Mouse (Mus musculus) CH12.LX (cell line): ENCODE measurements at regions not wholly inside any gene's neighbourhood (a gene's known extent, or its start where the extent isn't known, plus 50 kb on each side); places are given as distances from the start of the nearest gene placed in this dataset.
A peak's percentile ranks its signal among the peaks of the same experiment; 100 is the strongest.

Experiments used
- DNase-seq: peaks from one replicate; pipeline ENCODE4 v3.0.0-alpha.2; 2013; ENCODE audit errors: extremely low read depth
- H3K27ac ChIP-seq: 2 replicates; pipeline ENCODE4 v1.5.1; 2012; ENCODE audit warnings: low read depth, mild to moderate bottlenecking, control low read depth, moderate library complexity; ENCODE audit not compliant: insufficient read depth
- H3K27me3 ChIP-seq: replicated peaks from 2 replicates; pipeline ENCODE3; 2012; ENCODE audit warnings: inconsistent platforms
- H3K36me3 ChIP-seq, 2 experiments: replicated peaks in 1 of 2; 2 replicates each; pipeline versions ENCODE3 to v1.6.1; 2012; ENCODE audit warnings: inconsistent platforms in 1 of 2, low read length in 1 of 2, mild to moderate bottlenecking in 1 of 2, mixed read lengths in 1 of 2, moderate library complexity in 1 of 2; ENCODE audit not compliant: control insufficient read depth in 1 of 2, insufficient read depth in 1 of 2
- H3K4me1 ChIP-seq, 2 experiments: 2 replicates each; pipeline ENCODE4 v1.6.1; 2012; ENCODE audit warnings: inconsistent platforms in 1 of 2, moderate library complexity in 1 of 2; ENCODE audit not compliant: insufficient read depth in 2 of 2, control insufficient read depth in 1 of 2
- H3K4me2 ChIP-seq: 2 replicates; pipeline ENCODE4 v1.6.1; 2012; ENCODE audit warnings: low read depth, mild to moderate bottlenecking, control low read depth; ENCODE audit not compliant: poor library complexity, insufficient read depth, severe bottlenecking
- H3K4me3 ChIP-seq, 3 experiments: fragments of 150-350 bp in 1 of 3; sonication (generic) in 1 of 3; replicated peaks in 1 of 3; 2 replicates each; pipeline versions ENCODE3 to v1.5.1; 2011 to 2012; ENCODE audit warnings: low read depth in 2 of 3, low read length in 2 of 3, mild to moderate bottlenecking in 2 of 3, moderate library complexity in 2 of 3, control low read depth in 1 of 3, improper control_type of control experiment in 1 of 3, inconsistent platforms in 1 of 3, mixed read lengths in 1 of 3; ENCODE audit not compliant: poor library complexity in 1 of 3
- H3K79me2 ChIP-seq: replicated peaks from 2 replicates; pipeline ENCODE4 v1.6.1; 2012; ENCODE audit warnings: mild to moderate bottlenecking, moderate library complexity; ENCODE audit not compliant: control insufficient read depth, poor library complexity, insufficient read depth, severe bottlenecking; ENCODE audit errors: extremely low read depth
- H3K9ac ChIP-seq: 2 replicates; pipeline ENCODE4 v1.6.1; 2012; ENCODE audit warnings: low read depth, mild to moderate bottlenecking, control low read depth, moderate library complexity; ENCODE audit not compliant: insufficient read depth
- H3K9me3 ChIP-seq: replicated peaks from 2 replicates; pipeline ENCODE3; 2012; ENCODE audit warnings: low read length, inconsistent platforms, mixed read lengths
- CHD1 ChIP-seq: IDR thresholded peaks from 2 replicates; pipeline ENCODE4 v1.6.1; 2012; ENCODE audit warnings: low read depth, low read length, improper control_type of control experiment, inconsistent platforms
- CHD2 ChIP-seq: IDR thresholded peaks from 2 replicates; pipeline ENCODE4 v1.6.1; 2011; ENCODE audit warnings: low read length, improper control_type of control experiment
- CTCF ChIP-seq, 2 experiments: IDR thresholded peaks in 1 of 2; conservative IDR thresholded peaks in 1 of 2; 2 replicates each; pipeline ENCODE4 v1.5.1; 2011 to 2012; ENCODE audit warnings: low read depth in 2 of 2, low read length in 2 of 2, improper control_type of control experiment in 1 of 2, inconsistent platforms in 1 of 2, mild to moderate bottlenecking in 1 of 2, moderate library complexity in 1 of 2
- ELF1 ChIP-seq: IDR thresholded peaks from 2 replicates; pipeline ENCODE4 v1.6.1; 2014; ENCODE audit warnings: low read depth, mild to moderate bottlenecking, inconsistent platforms, low read length, improper control_type of control experiment
- ETS1 ChIP-seq: conservative IDR thresholded peaks from 2 replicates; pipeline ENCODE4 v1.6.1; 2012; ENCODE audit warnings: low read depth, mild to moderate bottlenecking, inconsistent platforms, low read length, improper control_type of control experiment, moderate library complexity
- GABPA ChIP-seq: IDR thresholded peaks from 2 replicates; pipeline ENCODE4 v1.6.1; 2012; ENCODE audit warnings: low read depth, low read length, improper control_type of control experiment, inconsistent platforms; ENCODE audit not compliant: insufficient replicate concordance
- HCFC1 ChIP-seq: IDR thresholded peaks from 2 replicates; pipeline ENCODE4 v1.6.1; 2012; ENCODE audit warnings: low read depth, mild to moderate bottlenecking, inconsistent platforms, low read length, improper control_type of control experiment
- JUND ChIP-seq: conservative IDR thresholded peaks from 2 replicates; pipeline ENCODE4 v1.6.1; 2011; ENCODE audit warnings: low read depth, low read length, improper control_type of control experiment
- MAFK ChIP-seq: IDR thresholded peaks from 2 replicates; pipeline ENCODE4 v1.6.1; 2011; ENCODE audit warnings: low read length, improper control_type of control experiment; ENCODE audit not compliant: insufficient replicate concordance
- MAX ChIP-seq: IDR thresholded peaks from 2 replicates; pipeline ENCODE4 v1.6.1; 2011; ENCODE audit warnings: low read length, improper control_type of control experiment
- MXI1 ChIP-seq: IDR thresholded peaks from 2 replicates; pipeline ENCODE4 v1.6.1; 2011; ENCODE audit warnings: mild to moderate bottlenecking, low read depth, low read length, improper control_type of control experiment
- MYC ChIP-seq: IDR thresholded peaks from 2 replicates; pipeline ENCODE4 v1.6.1; 2011; ENCODE audit warnings: low read depth, mild to moderate bottlenecking, improper control_type of control experiment, low read length
- NELFE ChIP-seq: IDR thresholded peaks from 2 replicates; pipeline ENCODE4 v1.6.1; 2011; ENCODE audit warnings: low read depth, low read length, improper control_type of control experiment
- NRF1 ChIP-seq: IDR thresholded peaks from 2 replicates; pipeline ENCODE4 v1.6.1; 2014; ENCODE audit warnings: low read depth, mild to moderate bottlenecking, inconsistent platforms, low read length, improper control_type of control experiment, moderate library complexity
- PAX5 ChIP-seq: IDR thresholded peaks from 2 replicates; pipeline ENCODE4 v1.6.1; 2012; ENCODE audit warnings: low read length, inconsistent platforms, mixed read lengths
- SMC3 ChIP-seq: IDR thresholded peaks from 2 replicates; pipeline ENCODE4 v1.6.1; 2011; ENCODE audit warnings: low read depth, low read length, improper control_type of control experiment
- TCF12 ChIP-seq: IDR thresholded peaks from 2 replicates; pipeline ENCODE4 v1.6.1; 2014; ENCODE audit warnings: low read depth, mild to moderate bottlenecking, inconsistent platforms, low read length, improper control_type of control experiment
- USF1 ChIP-seq: IDR thresholded peaks from 2 replicates; pipeline ENCODE4 v1.6.1; 2014; ENCODE audit warnings: low read depth, mild to moderate bottlenecking, inconsistent platforms, low read length, improper control_type of control experiment
- USF2 ChIP-seq: conservative IDR thresholded peaks from 2 replicates; pipeline ENCODE4 v1.6.1; 2011; ENCODE audit warnings: low read depth, low read length, improper control_type of control experiment
- ZMIZ1 ChIP-seq: IDR thresholded peaks from 2 replicates; pipeline ENCODE4 v1.6.1; 2012; ENCODE audit warnings: low read depth, mild to moderate bottlenecking, inconsistent platforms, low read length, improper control_type of control experiment
- ZNF384 ChIP-seq: IDR thresholded peaks from 2 replicates; pipeline ENCODE4 v1.6.1; 2012; ENCODE audit warnings: low read depth, low read length, improper control_type of control experiment, inconsistent platforms
- dilution Hi-C: fragments of 300-500 bp; cut with MboI; formaldehyde crosslinking; loops from 2 replicates; pipeline ENCODE4 v1.14.3; 2020; ENCODE audit warnings: low sequenced_read_pairs; ENCODE audit not compliant: extremely low pct_unique_long_range_greater_than_20kb, extremely low pct_ligation_motif_present
- in situ Hi-C: fragments of 300-500 bp; cut with MboI; formaldehyde crosslinking; loops from 3 replicates; pipeline ENCODE4 v1.14.3; 2019; ENCODE audit warnings: low sequenced_read_pairs, low pct_ligation_motif_present, low pct_unique_long_range_greater_than_20kb, mixed read lengths

- TF ChIP-seq NELFE = no peak
- no peak for TF ChIP-seq HCFC1
- TF ChIP-seq CTCF (conservative IDR thresholded peaks at IDR 0.05 in 1 of 2, IDR thresholded peaks at IDR 0.05 in 1 of 2; ENCODE audit: low read depth in 2 of 2, low read length in 2 of 2) = no peak
- TF ChIP-seq MAFK = no peak
- no peak for TF ChIP-seq NRF1
- TF ChIP-seq ETS1 = no peak
- no peak for TF ChIP-seq ELF1
- TF ChIP-seq, all 38 proteins: peak for 0
- Histone ChIP-seq H3K4me2 (no peak overlapping the region), H3K27ac (no peak overlapping the region), H3K79me2 (no peaks in the 10 kb centered on the region), H3K9me3 (peaks cover 4% of the 10 kb centered on the region), H3K4me3 (no peak overlapping the region), H3K4me1 (no peaks in the 10 kb centered on the region), H3K36me3 (no peaks in the 10 kb centered on the region), H3K27me3 (peaks cover 33% of the 10 kb centered on the region), H3K9ac (no peak overlapping the region)
- dilution Hi-C loops (no loop called here), in situ Hi-C loops (no loop called here)
- DNase-seq = no peak
Observed at GRCm38 (mm10) chr4:105549744-105550440, 239.8 kb upstream of the Gm12728 start.

- H3K9ac ChIP-seq = no peak overlapping the region
- TF ChIP-seq USF1 = no peak
- no peak for TF ChIP-seq CHD1
- TF ChIP-seq PAX5 = no peak
- TF ChIP-seq ZMIZ1 = no peak
- no peak for TF ChIP-seq CHD2
- TF ChIP-seq GABPA = no peak
- TF ChIP-seq CTCF (conservative IDR thresholded peaks at IDR 0.05 in 1 of 2, IDR thresholded peaks at IDR 0.05 in 1 of 2; ENCODE audit: low read depth in 2 of 2, low read length in 2 of 2) = peak in 1 of 2 experiments; percentile 59; a peak in 3 of 4 replicates
- peak; percentile 43; the same call in 1 of the 2 replicates for TF ChIP-seq SMC3
- TF ChIP-seq MXI1 = no peak
- TF ChIP-seq JUND = no peak
- TF ChIP-seq ETS1 = no peak
- no peak for TF ChIP-seq NRF1
- no peak for TF ChIP-seq MYC
- TF ChIP-seq USF2 = no peak
- no peak for TF ChIP-seq TCF12
- TF ChIP-seq ZNF384 = 0 out of 2 replicates have a peak, but pooled peaks have one; percentile 13
- TF ChIP-seq MAX = no peak
- H3K4me1 ChIP-seq = no peaks in the 10 kb centered on the region
- H3K36me3 ChIP-seq = no peaks in the 10 kb centered on the region
- H3K27ac ChIP-seq = no peak overlapping the region
- dilution Hi-C loops (no loop called here), in situ Hi-C loops (no loop called here)
- H3K4me2 ChIP-seq = no peak overlapping the region
- H3K9me3 ChIP-seq = no peaks in the 10 kb centered on the region
- H3K4me3 ChIP-seq = no peak overlapping the region
- peaks cover 35% of the 10 kb centered on the region for H3K27me3 ChIP-seq
- H3K79me2 ChIP-seq = no peaks in the 10 kb centered on the region
- DNase-seq = peak; percentile 8
Observed at GRCm38 (mm10) chr4:105551966-105552685, 237.5 kb upstream of the Gm12728 start.
